Comparison of ENCODE assay signal across 13 mouse cellular contexts in the genomic region with DNA sequence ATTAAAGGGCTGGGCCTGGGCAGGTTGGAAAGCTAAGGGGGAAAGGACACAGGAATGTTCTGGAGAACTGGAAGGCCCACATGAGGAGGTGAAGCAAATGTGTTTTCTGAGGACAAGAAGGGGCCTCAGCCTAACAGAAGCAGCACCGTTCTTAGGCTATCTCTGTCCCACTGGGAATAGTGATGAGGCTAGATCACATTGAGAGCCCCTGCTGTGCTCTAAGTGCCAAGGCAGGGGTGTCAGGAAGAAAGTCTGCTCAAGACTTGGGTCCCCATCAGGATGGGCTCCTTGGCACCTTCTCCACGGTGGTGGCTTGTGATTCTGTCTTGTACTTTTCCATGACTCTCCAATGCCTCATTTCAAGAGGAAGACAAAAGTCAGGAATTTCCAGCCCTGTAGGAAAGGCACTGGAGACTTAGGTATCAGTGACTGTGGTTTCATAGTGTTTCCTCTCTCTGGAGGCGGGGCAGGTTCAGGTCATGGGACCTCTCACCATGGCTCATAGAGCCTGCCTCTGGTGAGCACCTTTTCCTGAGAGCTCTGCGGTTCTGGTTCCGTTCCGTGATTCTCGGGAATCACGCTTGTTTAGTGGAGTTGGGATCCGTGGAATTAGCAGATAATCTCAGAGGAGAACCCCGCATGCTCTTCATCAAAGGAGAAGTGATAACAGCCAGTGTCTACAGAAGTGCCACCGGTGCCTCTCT. TPM values are rescaled to one million over a fixed set of nuclear protein-coding genes. Genes with fewer than 3 reads are reported as not detected.
DNase-seq lines count a peak whose midpoint lies in the region.
"Had no signal": no experiment of that assay in that cellular context is flagged by ENCODE, and none has a peak within 500 bp of the region (broad histone marks: within the 10 kb centered on the region; RNA-seq: fewer than 3 reads in every experiment).

No protein-coding gene starts in this region.

- 33% methylated on average over 11 of the region's 11 CpGs for WGBS in heart, embryonic 10.5 days

- H3K27ac ChIP-seq in heart, embryonic 10.5 days: peak overlapping the region; percentile 73
- H3K27ac ChIP-seq: hindbrain, embryonic 15.5 days; kidney, postnatal 0 days; left cerebral cortex, adult 2 months had no signal

- no peak overlapping the region for H3K4me3 ChIP-seq in heart, embryonic 10.5 days
- H3K4me3 ChIP-seq: hindbrain, embryonic 15.5 days; left cerebral cortex, adult 2 months had no signal

- peaks cover 35% of the 10 kb centered on the region for H3K4me1 ChIP-seq in heart, embryonic 10.5 days

- no peaks in the 10 kb centered on the region for H3K9me3 ChIP-seq in heart, embryonic 10.5 days
- H3K9me3 ChIP-seq: hindbrain, embryonic 15.5 days had no signal

- no peak for DNase-seq in heart, embryonic 10.5 days (ENCODE audit: low spot score)
- no peak for DNase-seq in heart, adult 8-10 months (ENCODE audit: low spot score)
- DNase-seq in spleen, postnatal 36 days (ENCODE audit: low spot score in 2 of 2): peak; percentile 31 to 48
- no peak for DNase-seq in spleen, postnatal 4 days (ENCODE audit: low spot score in 2 of 2)
- DNase-seq in induced T-regulatory cell, adult 2 months (ENCODE audit: low read depth): peak; percentile 62
- no peak for DNase-seq in cerebellum, adult 9-10 months
- DNase-seq in adrenal gland, postnatal 4 days (ENCODE audit: low spot score in 2 of 2): no peak
- no peak for DNase-seq in layer of hippocampus, postnatal 10 days (ENCODE audit: low spot score in 2 of 2)
- DNase-seq: cerebellum, adult 8-10 months; thymus, adult 2 months had no signal

- no peaks in the 10 kb centered on the region for H3K27me3 ChIP-seq in heart, embryonic 10.5 days (ENCODE audit: insufficient read depth, poor library complexity, severe bottlenecking)
- H3K27me3 ChIP-seq: hindbrain, embryonic 15.5 days had no signal

- H3K36me3 ChIP-seq in heart, embryonic 10.5 days: peaks cover 7% of the 10 kb centered on the region; the same call in 1 of the 2 replicates
- H3K36me3 ChIP-seq: hindbrain, embryonic 15.5 days had no signal

RNA-seq across cellular contexts. Expression of a gene that starts 1.4 kb away (rescaled TPM):
- polyA plus RNA-seq in heart, embryonic 10.5 days (2016; fragmentation: Nextera tagmentation; extraction: Ambion mirVana): 13.4 and 24.5 TPM in 2 replicates
- 10 to 100 TPM; 38.8 to 42.4 (median 40.8) TPM for total RNA-seq in heart, adult 8-10 months (2022)
- 10 to 100 TPM; 42.8 to 43.1 TPM for total RNA-seq in adrenal gland, postnatal 4 days (2021)
- 10 to 100 TPM; 42.3 to 45.2 TPM for total RNA-seq in layer of hippocampus, postnatal 10 days (2021)

Comparison
In these comparisons a context has a peak if more than half of its experiments do, and no peak if none do; other contexts are left out.
1. DNase-seq: peak in spleen, postnatal 36 days (2 of 2) and induced T-regulatory cell, adult 2 months (single experiment); none in heart, embryonic 10.5 days (single experiment), heart, adult 8-10 months (single experiment), spleen, postnatal 4 days (0 of 2), cerebellum, adult 9-10 months (single experiment), adrenal gland, postnatal 4 days (0 of 2) and layer of hippocampus, postnatal 10 days (0 of 2).